In genomic region chr9:71982826-71983225, GRCm38 (mm10) we compare ENCODE assay signal across 19 mouse cellular contexts.
A peak's percentile ranks its signal among the peaks of the same experiment; 100 is the strongest.
DNase-seq lines count a peak whose midpoint lies in the region; ATAC-seq and TF ChIP-seq lines count a peak whose summit lies in the region.
"Had no signal": no experiment of that assay in that cellular context is flagged by ENCODE, and none has a peak within 500 bp of the region (broad histone marks: within the 10 kb centered on the region; RNA-seq: fewer than 3 reads in every experiment).

No protein-coding gene starts in this region.

- H3K36me3 ChIP-seq in hindbrain, embryonic 13.5 days, result no peaks in the 10 kb centered on the region
- no peaks in the 10 kb centered on the region for H3K36me3 ChIP-seq in hindbrain, embryonic 11.5 days (ENCODE audit: control insufficient read depth, insufficient read depth, low read length)
- H3K36me3 ChIP-seq in intestine, embryonic 15.5 days, result no peaks in the 10 kb centered on the region
- H3K36me3 ChIP-seq: embryonic facial prominence, embryonic 13.5 days; forebrain, embryonic 15.5 days had no signal

- no peaks in the 10 kb centered on the region for H3K27me3 ChIP-seq in hindbrain, embryonic 13.5 days
- H3K27me3 ChIP-seq in hindbrain, embryonic 11.5 days (ENCODE audit: control insufficient read depth, insufficient read depth, low read length), result no peaks in the 10 kb centered on the region
- H3K27me3 ChIP-seq in intestine, embryonic 15.5 days (replicated peaks), result no peaks in the 10 kb centered on the region
- H3K27me3 ChIP-seq: embryonic facial prominence, embryonic 13.5 days; forebrain, embryonic 13.5 days; forebrain, embryonic 15.5 days; Patski had no signal

- no peak for TF ChIP-seq CTCF in gastrocnemius, adult 2 months (IDR thresholded peaks at IDR 0.05)

- intact Hi-C loops in gastrocnemius, adult 2 months (cut with DNase I), result no loop called here
- intact Hi-C loops in gastrocnemius, postnatal 36 days (cut with DNase I), result no loop called here

- 88% methylated on average over 1 of the region's 1 CpGs for WGBS in hindbrain, embryonic 13.5 days
- WGBS in hindbrain, embryonic 11.5 days, result 90% methylated on average over 1 of the region's 1 CpGs
- 84% methylated on average over 1 of the region's 1 CpGs for WGBS in intestine, embryonic 15.5 days

- H3K4me3 ChIP-seq in gastrocnemius, adult 2 months, result no peak overlapping the region
- H3K4me3 ChIP-seq in hindbrain, embryonic 13.5 days, result no peak overlapping the region
- no peak overlapping the region for H3K4me3 ChIP-seq in hindbrain, embryonic 11.5 days (ENCODE audit: low read depth, low read length)
- H3K4me3 ChIP-seq in intestine, embryonic 15.5 days (replicated peaks), result no peak overlapping the region
- H3K4me3 ChIP-seq: embryonic facial prominence, embryonic 13.5 days; forebrain, embryonic 13.5 days; forebrain, embryonic 15.5 days had no signal

- no peaks in the 10 kb centered on the region for H3K9me3 ChIP-seq in hindbrain, embryonic 13.5 days
- H3K9me3 ChIP-seq in hindbrain, embryonic 11.5 days (ENCODE audit: control insufficient read depth, low read length), result no peaks in the 10 kb centered on the region
- no peaks in the 10 kb centered on the region for H3K9me3 ChIP-seq in intestine, embryonic 15.5 days
- H3K9me3 ChIP-seq: embryonic facial prominence, embryonic 13.5 days; forebrain, embryonic 13.5 days; forebrain, embryonic 15.5 days had no signal

- H3K4me1 ChIP-seq in hindbrain, embryonic 13.5 days (replicated peaks), result peaks cover 16% of the 10 kb centered on the region
- H3K4me1 ChIP-seq in hindbrain, embryonic 11.5 days (replicated peaks; ENCODE audit: control insufficient read depth, insufficient read depth, low read length), result no peaks in the 10 kb centered on the region
- no peaks in the 10 kb centered on the region for H3K4me1 ChIP-seq in intestine, embryonic 15.5 days (replicated peaks)

- ATAC-seq in hindbrain, embryonic 13.5 days (ENCODE audit: low FRiP score), result no peak
- ATAC-seq in hindbrain, embryonic 11.5 days (ENCODE audit: low FRiP score), result no peak
- ATAC-seq in intestine, embryonic 15.5 days, result no peak
- ATAC-seq: activated CD4-positive, CD25-positive, alpha-beta regulatory T cell, adult 4 months; forebrain, embryonic 13.5 days; forebrain, embryonic 15.5 days; forebrain, postnatal 0 days; Patski had no signal

- no peak overlapping the region for H3K4me2 ChIP-seq in hindbrain, embryonic 13.5 days
- H3K4me2 ChIP-seq in hindbrain, embryonic 11.5 days (replicated peaks; ENCODE audit: low read depth, low read length), result no peak overlapping the region
- no peak overlapping the region for H3K4me2 ChIP-seq in intestine, embryonic 15.5 days (replicated peaks)
- H3K4me2 ChIP-seq: embryonic facial prominence, embryonic 13.5 days; forebrain, embryonic 13.5 days; forebrain, embryonic 15.5 days had no signal

- no peak overlapping the region for H3K9ac ChIP-seq in hindbrain, embryonic 13.5 days
- H3K9ac ChIP-seq in hindbrain, embryonic 11.5 days (ENCODE audit: low read depth, low read length), result no peak overlapping the region
- H3K9ac ChIP-seq in intestine, embryonic 15.5 days, result no peak overlapping the region
- H3K9ac ChIP-seq: embryonic facial prominence, embryonic 13.5 days; forebrain, embryonic 13.5 days; forebrain, embryonic 15.5 days; forebrain, postnatal 0 days had no signal

- H3K27ac ChIP-seq in gastrocnemius, adult 2 months, result peak overlapping the region; percentile 50
- 0 out of 2 replicates have a peak overlapping the region, but pooled peaks have one; percentile 35 for H3K27ac ChIP-seq in hindbrain, embryonic 13.5 days
- H3K27ac ChIP-seq in hindbrain, embryonic 11.5 days (ENCODE audit: low read depth, low read length), result no peak overlapping the region
- H3K27ac ChIP-seq in intestine, embryonic 15.5 days, result no peak overlapping the region
- H3K27ac ChIP-seq: embryonic facial prominence, embryonic 13.5 days; forebrain, embryonic 13.5 days; forebrain, embryonic 15.5 days had no signal

- DNase-seq in gastrocnemius, adult 2 months, result no peak
- no peak for DNase-seq in gastrocnemius, postnatal 36 days
- DNase-seq in hindbrain, embryonic 11.5 days (ENCODE audit: low spot score), result no peak
- DNase-seq: adrenal gland, adult 8-10 months; adrenal gland, postnatal 14 days; adrenal gland, postnatal 36 days; cerebellum, adult 11-12 months; cerebellum, adult 2 months; cerebellum, adult 9-10 months; cerebellum, postnatal 10 days; cerebellum, postnatal 25 days; forebrain, postnatal 0 days had no signal

Comparison
In these comparisons a context has a peak if more than half of its experiments do, and no peak if none do; other contexts are left out.
1. H3K27ac ChIP-seq: peak in gastrocnemius, adult 2 months (single experiment) and hindbrain, embryonic 13.5 days (single experiment); none in hindbrain, embryonic 11.5 days (single experiment) and intestine, embryonic 15.5 days (single experiment).